Mouse (Mus musculus): ENCODE measurements around the gene Vmn2r52. TPM values are rescaled to one million over a fixed set of nuclear protein-coding genes. Genes with fewer than 3 reads are reported as not detected.

Vmn2r52 gene
- polyA plus RNA-seq (2021; fragmentation: Nextera tagmentation) = not detected in 2 replicates
- long read RNA-seq, experiment 1 = 0 reads
- long read RNA-seq, experiment 2 = 0 reads

DNA sequence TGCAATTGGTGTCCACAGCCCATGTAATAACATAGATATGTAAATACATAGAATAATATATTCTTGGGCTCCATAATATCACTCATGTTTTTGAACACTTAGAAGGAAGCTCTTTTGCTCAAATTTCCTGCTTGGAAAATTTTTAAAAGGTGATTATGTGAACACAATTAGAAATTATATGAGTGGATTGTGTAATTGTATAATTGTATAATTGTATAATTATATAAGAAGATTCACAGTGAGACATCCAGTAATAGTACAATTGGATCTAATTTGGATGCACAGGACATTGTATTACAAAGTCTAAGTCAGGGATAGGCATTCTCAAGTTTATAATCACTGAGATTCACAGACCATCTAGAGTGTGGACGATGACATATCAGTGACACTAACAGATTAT lies at the start of gene Vmn2r52:
Gene Vmn2r52, minus strand, starts transcription at position 101 of the 400 bp plus-strand sequence.

DNA sequence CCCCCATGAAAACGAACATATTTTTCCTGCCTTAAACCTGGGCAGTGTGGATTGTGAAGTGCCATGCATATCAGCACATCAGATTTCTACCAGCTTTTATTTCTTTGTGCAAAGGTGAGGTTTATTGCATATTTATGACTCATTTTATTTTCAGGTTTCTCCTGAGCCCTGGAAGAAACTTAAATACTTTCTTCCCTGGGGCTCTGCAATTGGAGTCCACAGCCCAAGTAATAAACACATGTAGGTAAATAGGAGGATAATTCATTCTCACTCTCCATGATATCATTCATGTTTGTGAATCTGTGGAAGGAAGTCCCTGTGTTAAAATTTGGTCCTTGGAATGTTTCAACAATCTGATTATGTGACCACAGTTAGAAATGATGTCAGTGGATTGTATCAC lies 70.7 kb downstream of the Vmn2r52 start, which contains the start of gene Vmn2r51:
Gene Vmn2r51, minus strand, starts transcription at position 101 of the 400 bp plus-strand sequence.

Other genes with a start within 250 kb of the Vmn2r52 start
- not detected in 2 replicates for gene Vmn2r48, start 223.0 kb downstream of the Vmn2r52 start, polyA plus RNA-seq (2021; fragmentation: Nextera tagmentation)
- gene Vmn2r49, start 184.3 kb downstream of the Vmn2r52 start, polyA plus RNA-seq (2021; fragmentation: Nextera tagmentation) = not detected in 2 replicates
- not detected in 2 replicates for gene Vmn2r50, start 123.3 kb downstream of the Vmn2r52 start, polyA plus RNA-seq (2021; fragmentation: Nextera tagmentation)
- not detected in 2 replicates for gene Vmn2r51, start 70.8 kb downstream of the Vmn2r52 start, polyA plus RNA-seq (2021; fragmentation: Nextera tagmentation)
- not detected in 2 replicates for gene Vmn1r66, start 101.4 kb upstream of the Vmn2r52 start, polyA plus RNA-seq (2021; fragmentation: Nextera tagmentation)

All from left cerebral cortex, adult 6 months (tissue).